Mouse (Mus musculus): ENCODE results near the gene Noxo1.

DNA sequence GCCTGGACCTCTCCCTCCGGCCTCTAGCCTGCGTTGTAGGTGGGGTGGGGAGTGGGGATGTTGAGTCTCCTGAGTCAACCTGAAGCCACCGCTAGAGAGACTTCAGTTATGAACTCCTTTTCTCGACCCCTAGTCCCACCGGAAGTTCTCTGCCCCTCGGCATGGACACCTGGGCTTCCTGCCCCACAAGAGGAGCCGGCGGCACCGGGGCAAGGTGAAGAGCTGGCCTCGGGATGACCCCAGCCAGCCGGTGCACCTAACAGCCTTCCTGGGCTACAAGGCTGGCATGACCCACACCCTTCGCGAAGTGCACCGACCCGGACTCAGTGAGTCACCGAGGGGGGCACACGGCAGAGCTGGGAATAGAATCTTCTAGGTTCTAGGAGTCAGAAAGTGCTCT is 32.1 kb downstream of the Noxo1 start:
- no peak for TF ChIP-seq CTCF (conservative IDR thresholded peaks at IDR 0.05; ENCODE audit: low read length)
- TF ChIP-seq POU5F1 (IDR thresholded peaks at IDR 0.05; ENCODE audit: borderline replicate concordance, low read length) = no peak
- TF ChIP-seq NANOG (IDR thresholded peaks at IDR 0.05; ENCODE audit: borderline replicate concordance, low read length) = no peak
